Mouse (Mus musculus) spleen, adult 2 months (tissue): ENCODE results near the gene Pheta1. TPM values are rescaled to one million over a fixed set of nuclear protein-coding genes. Genes with fewer than 3 reads are reported as not detected.

ENCODE experiments used
- DNase-seq, 2 experiments: peaks; one replicate each; pipeline versions ENCODE4 v3.0.0 to v3.0.0-alpha.2; 2012 to 2021; ENCODE audit warnings: low spot score in 2 of 2, low read depth in 1 of 2
- H3K27ac ChIP-seq: fragments of 200-500 bp; 2 replicates; pipeline ENCODE4 v1.5.1; 2012; ENCODE audit warnings: low read length, inconsistent platforms; ENCODE audit not compliant: insufficient read depth
- H3K27me3 ChIP-seq: fragments of 200-500 bp; 2 replicates; pipeline ENCODE4 v1.6.1; 2012; ENCODE audit warnings: mild to moderate bottlenecking, moderate library complexity, low read length, inconsistent platforms; ENCODE audit not compliant: control insufficient read depth, insufficient read depth
- H3K36me3 ChIP-seq: fragments of 200-500 bp; 2 replicates; pipeline ENCODE4 v1.6.1; 2012; ENCODE audit warnings: mild to moderate bottlenecking, low read length, inconsistent platforms; ENCODE audit not compliant: control insufficient read depth, insufficient read depth
- H3K4me1 ChIP-seq: fragments of 200-500 bp; 2 replicates; pipeline ENCODE4 v1.6.1; 2011; ENCODE audit warnings: inconsistent platforms; ENCODE audit not compliant: control insufficient read depth, insufficient read depth, insufficient read length
- H3K4me3 ChIP-seq: fragments of 200-500 bp; 2 replicates; pipeline ENCODE4 v1.5.1; 2011; ENCODE audit warnings: mild to moderate bottlenecking, inconsistent platforms; ENCODE audit not compliant: insufficient read depth, insufficient read length; ENCODE audit errors: extremely low read depth
- CTCF ChIP-seq: fragments of 200-500 bp; IDR thresholded peaks from 2 replicates; pipeline ENCODE4 v1.5.1; 2011; ENCODE audit warnings: mild to moderate bottlenecking, inconsistent platforms; ENCODE audit not compliant: insufficient read depth, insufficient read length, insufficient replicate concordance; ENCODE audit errors: extremely low read depth
- POLR2A ChIP-seq: fragments of 200-500 bp; IDR thresholded peaks from 2 replicates; pipeline ENCODE4 v1.6.1; 2011; ENCODE audit warnings: low read depth, low read length, inconsistent platforms
- WGBS: fragments of 180-500 bp; shearing (Covaris S2); methylation state at CpG from one replicate; pipeline ENCODE4 v1.1.7; 2018; 5-methylcytosine and 5-hydroxymethylcytosine counted together
- polyA plus RNA-seq: library from polyadenylated mRNA; depleted of rRNA; stranded (reverse); fragments of >200 nt; gene quantifications from 2 replicates; pipeline ENCODE4 v1.2.3, GENCODE M21; 2012

Pheta1 gene
- polyA plus RNA-seq, 1 experiment = 5.1 TPM

GRCm38 (mm10) chr5:121878703-121879102 lies 29.9 kb downstream of the Pheta1 start:
- 79% methylated on average over 17 of the region's 17 CpGs for WGBS
- no peak for TF ChIP-seq POLR2A
- TF ChIP-seq CTCF = no peak
- Histone ChIP-seq H3K27ac (no peak overlapping the region), H3K27me3 (no peaks in the 10 kb centered on the region), H3K4me3 (no peak overlapping the region), H3K36me3 (no peaks in the 10 kb centered on the region), H3K4me1 (no peaks in the 10 kb centered on the region)
- no peak for DNase-seq

DNA sequence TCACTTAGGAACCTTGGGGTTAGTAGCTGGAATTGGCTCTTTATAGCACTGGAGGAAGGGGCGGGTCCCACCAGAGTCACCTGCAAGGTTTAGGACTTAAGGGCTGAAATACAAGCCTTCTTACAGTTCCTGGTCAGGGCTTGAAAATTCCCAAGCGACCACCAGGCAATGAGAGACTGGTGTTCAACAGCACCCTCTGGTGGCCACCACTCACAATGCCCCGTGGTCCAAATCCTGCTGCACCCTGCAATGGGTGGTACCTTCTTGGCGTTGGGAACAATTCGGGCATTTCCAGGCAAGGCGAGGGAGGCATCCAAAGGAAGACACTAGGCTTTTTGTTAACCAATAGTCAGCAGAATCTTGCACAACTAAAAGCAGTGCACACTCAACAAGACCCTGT lies 30.4 kb downstream of the Pheta1 start:
- peak; percentile 84 for TF ChIP-seq CTCF
- no peak for TF ChIP-seq POLR2A
- Histone ChIP-seq H3K4me1 (no peaks in the 10 kb centered on the region), H3K36me3 (no peaks in the 10 kb centered on the region), H3K27me3 (no peaks in the 10 kb centered on the region), H3K4me3 (no peak overlapping the region), H3K27ac (no peak overlapping the region)
- DNase-seq = peak; percentile 12 to 18
- 64% methylated on average over 6 of the region's 6 CpGs for WGBS

GRCm38 (mm10) chr5:121883356-121883755 lies 34.6 kb downstream of the Pheta1 start:
- Histone ChIP-seq H3K4me3 (no peak overlapping the region), H3K27me3 (no peaks in the 10 kb centered on the region), H3K36me3 (no peaks in the 10 kb centered on the region), H3K4me1 (no peaks in the 10 kb centered on the region), H3K27ac (no peak overlapping the region)
- 88% methylated on average over 8 of the region's 8 CpGs for WGBS
- DNase-seq = no peak
- no peak for TF ChIP-seq POLR2A
- TF ChIP-seq CTCF = no peak

DNA sequence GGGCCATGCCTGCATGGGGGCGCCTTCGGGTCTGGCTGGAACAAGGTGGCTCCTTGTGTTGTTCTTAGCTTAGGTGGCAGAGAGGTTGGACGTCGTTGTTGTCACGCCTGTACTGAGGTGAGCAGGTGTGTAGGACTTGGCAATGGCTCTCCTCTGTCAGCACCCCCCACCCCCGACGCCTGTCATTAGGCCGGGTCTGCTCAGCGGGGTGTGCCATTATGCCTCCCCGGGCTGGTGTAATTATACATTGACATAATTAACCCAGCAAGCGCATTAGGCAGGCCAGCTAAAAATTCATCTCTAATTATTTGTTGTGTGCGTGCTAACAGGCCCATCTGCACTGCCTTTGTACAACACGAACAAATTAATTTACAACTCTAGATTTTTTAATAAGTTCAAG lies 40.6 kb downstream of the Pheta1 start:
- no peaks in the 10 kb centered on the region for H3K4me1 ChIP-seq
- 82% methylated on average over 13 of the region's 13 CpGs for WGBS
- no peaks in the 10 kb centered on the region for H3K27me3 ChIP-seq
- no peak overlapping the region for H3K4me3 ChIP-seq
- H3K27ac ChIP-seq = no peak overlapping the region
- TF ChIP-seq POLR2A (no peak), CTCF (no peak)
- DNase-seq = no peak
- no peaks in the 10 kb centered on the region for H3K36me3 ChIP-seq

DNA sequence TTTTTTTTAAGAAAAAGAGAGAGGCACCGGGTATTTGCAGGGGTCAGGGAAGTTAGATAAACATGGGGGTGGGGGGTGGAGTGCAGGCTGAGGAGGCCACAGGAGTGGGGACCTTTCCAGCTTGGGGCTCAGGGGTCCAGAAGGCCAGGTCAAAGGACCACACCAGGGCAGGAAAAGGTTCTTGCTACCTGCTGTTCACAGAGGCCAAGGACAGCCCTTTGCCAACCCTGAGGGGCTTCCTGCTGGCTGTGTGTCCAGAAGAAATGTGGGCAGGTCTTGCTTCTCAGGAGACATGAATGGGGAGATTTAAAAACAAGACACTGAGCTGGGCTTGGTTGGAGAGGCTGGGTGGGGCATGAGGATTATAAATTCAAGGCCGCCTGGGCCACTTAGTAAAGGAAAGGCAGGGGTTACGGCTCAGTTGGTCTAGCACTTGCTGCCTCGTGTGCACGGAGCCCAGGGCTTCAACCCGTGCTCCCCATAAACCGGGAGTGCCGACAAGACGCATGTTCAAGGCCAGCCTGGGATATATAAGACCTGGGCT lies 41.1 kb downstream of the Pheta1 start:
- no peak for DNase-seq
- TF ChIP-seq POLR2A (no peak), CTCF (no peak)
- H3K4me3 ChIP-seq = no peak overlapping the region
- H3K36me3 ChIP-seq = no peaks in the 10 kb centered on the region
- WGBS = 78% methylated on average over 9 of the region's 9 CpGs
- H3K27me3 ChIP-seq = 0 out of 2 replicates have a peak, but pooled peaks cover 1% of the 10 kb centered on the region
- no peaks in the 10 kb centered on the region for H3K4me1 ChIP-seq
- no peak overlapping the region for H3K27ac ChIP-seq

- WGBS = 89% methylated on average over 7 of the region's 7 CpGs
- TF ChIP-seq POLR2A (no peak), CTCF (no peak)
These were observed 42.1 kb downstream of the Pheta1 start for GRCm38 (mm10) chr5:121890925-121891324.

DNA sequence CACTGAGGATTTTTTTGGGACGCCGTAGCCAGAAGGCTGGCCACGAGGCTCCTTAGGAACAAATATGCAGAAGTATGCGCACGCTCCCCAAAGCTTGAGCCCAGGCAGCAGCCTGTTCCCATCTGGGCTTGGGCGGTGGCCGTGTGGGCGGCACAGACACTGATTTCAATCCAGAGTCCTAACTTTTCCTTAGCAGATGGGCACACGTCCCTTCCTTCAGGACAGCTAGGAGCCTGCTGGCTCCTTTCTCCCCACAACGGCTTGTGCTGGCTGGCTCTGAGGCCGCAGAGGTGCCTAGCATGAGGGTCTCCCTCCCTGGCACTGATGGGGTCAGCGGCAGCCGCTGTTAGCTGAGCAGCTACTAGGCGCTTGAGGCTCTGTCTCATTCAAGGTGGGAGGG lies 43.5 kb downstream of the Pheta1 start:
- WGBS = 89% methylated on average over 14 of the region's 14 CpGs
- Histone ChIP-seq H3K4me1 (no peaks in the 10 kb centered on the region), H3K27ac (no peak overlapping the region), H3K36me3 (no peaks in the 10 kb centered on the region), H3K4me3 (no peak overlapping the region), H3K27me3 (0 out of 2 replicates have a peak, but pooled peaks cover 2% of the 10 kb centered on the region)
- TF ChIP-seq CTCF (no peak), POLR2A (no peak)
- DNase-seq = no peak

More at GRCm38 (mm10) chr5:121890925-121891324, 42.1 kb downstream of the Pheta1 start:
- no peaks in the 10 kb centered on the region for H3K4me1 ChIP-seq
- no peak overlapping the region for H3K4me3 ChIP-seq
- H3K27ac ChIP-seq = no peak overlapping the region
- no peaks in the 10 kb centered on the region for H3K36me3 ChIP-seq
- H3K27me3 ChIP-seq = 0 out of 2 replicates have a peak, but pooled peaks cover 2% of the 10 kb centered on the region
- DNase-seq = no peak
